Mouse (Mus musculus) neutrophil, adult 5-6 weeks (primary cell): ENCODE data around the gene Sbno2. TPM values are rescaled to one million over a fixed set of nuclear protein-coding genes. Genes with fewer than 3 reads are reported as not detected.

ENCODE experiments used
- ATAC-seq: fragments of 151-379, 151-347 bp; 2 replicates; pipeline ENCODE4 v1.8.0; 2017; ENCODE audit warnings: mild to moderate bottlenecking, moderate TSS enrichment; ENCODE audit not compliant: insufficient number of reproducible peaks, poor library complexity, low FRiP score, severe bottlenecking; ENCODE audit errors: extremely low read depth
- total RNA-seq: library from RNA; stranded (forward); fragments of 200-1000 nt; gene quantifications from 2 replicates; pipeline ENCODE4 v1.2.3, GENCODE M21; 2017

Sbno2 gene
- total RNA-seq: 232 and 238 TPM in 2 replicates

DNA sequence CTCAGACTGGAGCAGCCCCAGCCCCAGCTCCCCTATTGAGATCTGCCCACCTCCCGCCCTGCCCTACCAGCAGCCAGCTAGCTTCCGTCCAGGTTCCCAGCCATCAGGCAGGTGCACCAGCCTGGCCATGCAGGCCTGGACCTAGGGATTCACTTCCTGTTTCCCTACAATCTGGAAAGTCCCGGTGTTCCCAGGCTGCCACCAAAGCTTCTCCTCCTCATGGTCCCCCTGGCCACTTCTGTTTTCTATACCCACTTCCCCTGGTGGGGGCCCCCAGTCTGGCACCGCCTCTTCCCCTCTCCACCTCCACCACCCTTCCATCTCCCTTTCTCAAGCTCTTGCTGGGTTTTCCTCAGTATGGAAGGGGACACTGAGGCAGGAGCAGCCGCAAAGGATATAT, at the start of gene Sbno2:
Gene Sbno2, minus strand, starts transcription at position 112 of the 400 bp plus-strand sequence.
- peak; percentile 41 for ATAC-seq

DNA sequence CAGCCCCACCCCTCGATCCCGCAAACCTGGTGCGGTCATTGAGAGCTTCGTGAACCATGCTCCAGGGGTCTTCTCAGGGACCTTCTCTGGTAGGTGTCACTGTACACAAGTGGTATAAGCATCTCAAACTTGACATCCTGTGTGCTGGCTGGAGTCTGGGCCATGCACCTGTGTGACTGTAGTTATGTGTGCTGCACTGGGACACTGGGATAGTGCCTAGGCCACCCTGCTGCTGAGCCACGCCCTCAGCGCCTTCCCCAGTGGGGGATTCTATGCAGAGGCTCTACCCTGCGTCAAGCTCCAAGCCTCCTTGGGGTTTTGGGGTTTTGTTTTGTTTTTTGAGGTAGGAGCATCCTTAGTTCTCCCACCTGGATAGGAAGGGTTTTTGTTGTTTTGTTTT, 49.0 kb upstream of the Sbno2 start:
- ATAC-seq: no peak

DNA sequence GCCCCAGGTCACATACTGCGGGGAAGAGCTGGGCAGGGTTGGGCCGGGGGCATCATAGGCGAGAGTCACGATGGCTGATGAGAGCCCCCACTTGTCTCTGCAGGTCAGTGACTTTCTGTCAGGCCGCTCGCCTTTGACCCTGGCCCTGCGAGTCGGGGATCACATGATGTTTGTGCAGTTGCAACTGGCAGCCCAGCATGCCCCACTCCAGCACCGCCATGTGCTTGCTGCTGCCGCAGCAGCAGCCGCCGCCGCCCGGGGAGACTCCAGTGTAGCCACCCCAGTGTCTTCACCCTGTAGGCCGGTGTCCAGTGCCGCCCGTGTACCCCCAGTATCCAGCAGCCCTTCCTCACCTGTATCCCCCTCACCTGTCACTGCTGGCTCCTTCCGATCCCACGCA, 48.3 kb upstream of the Sbno2 start:
- no peak for ATAC-seq

DNA sequence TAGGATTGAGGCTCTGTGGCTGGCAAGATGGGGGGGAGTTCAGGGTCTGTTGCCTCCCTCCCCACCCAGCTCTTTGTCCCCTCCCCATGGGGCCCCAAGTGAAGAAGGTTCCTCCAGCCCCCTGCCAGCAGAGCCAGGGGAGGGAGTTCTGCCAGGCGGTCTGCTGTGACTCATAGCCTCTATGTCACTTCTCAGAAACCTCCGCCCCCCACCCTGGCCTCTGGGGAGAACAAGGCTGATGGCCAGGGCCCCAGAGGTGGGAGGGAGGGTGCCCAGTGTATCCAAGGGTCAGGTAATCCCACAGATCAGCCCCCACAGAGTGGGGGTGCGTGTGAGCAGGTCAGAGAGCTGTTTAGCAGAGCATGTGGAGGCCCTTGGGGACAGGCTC, 47.5 kb upstream of the Sbno2 start:
- no peak for ATAC-seq

GRCm38 (mm10) chr10:80152071-80152872, 46.9 kb upstream of the Sbno2 start:
- ATAC-seq: no peak

- ATAC-seq: peak; percentile 13
Observed at GRCm38 (mm10) chr10:80151211-80152034, 46.1 kb upstream of the Sbno2 start.

DNA sequence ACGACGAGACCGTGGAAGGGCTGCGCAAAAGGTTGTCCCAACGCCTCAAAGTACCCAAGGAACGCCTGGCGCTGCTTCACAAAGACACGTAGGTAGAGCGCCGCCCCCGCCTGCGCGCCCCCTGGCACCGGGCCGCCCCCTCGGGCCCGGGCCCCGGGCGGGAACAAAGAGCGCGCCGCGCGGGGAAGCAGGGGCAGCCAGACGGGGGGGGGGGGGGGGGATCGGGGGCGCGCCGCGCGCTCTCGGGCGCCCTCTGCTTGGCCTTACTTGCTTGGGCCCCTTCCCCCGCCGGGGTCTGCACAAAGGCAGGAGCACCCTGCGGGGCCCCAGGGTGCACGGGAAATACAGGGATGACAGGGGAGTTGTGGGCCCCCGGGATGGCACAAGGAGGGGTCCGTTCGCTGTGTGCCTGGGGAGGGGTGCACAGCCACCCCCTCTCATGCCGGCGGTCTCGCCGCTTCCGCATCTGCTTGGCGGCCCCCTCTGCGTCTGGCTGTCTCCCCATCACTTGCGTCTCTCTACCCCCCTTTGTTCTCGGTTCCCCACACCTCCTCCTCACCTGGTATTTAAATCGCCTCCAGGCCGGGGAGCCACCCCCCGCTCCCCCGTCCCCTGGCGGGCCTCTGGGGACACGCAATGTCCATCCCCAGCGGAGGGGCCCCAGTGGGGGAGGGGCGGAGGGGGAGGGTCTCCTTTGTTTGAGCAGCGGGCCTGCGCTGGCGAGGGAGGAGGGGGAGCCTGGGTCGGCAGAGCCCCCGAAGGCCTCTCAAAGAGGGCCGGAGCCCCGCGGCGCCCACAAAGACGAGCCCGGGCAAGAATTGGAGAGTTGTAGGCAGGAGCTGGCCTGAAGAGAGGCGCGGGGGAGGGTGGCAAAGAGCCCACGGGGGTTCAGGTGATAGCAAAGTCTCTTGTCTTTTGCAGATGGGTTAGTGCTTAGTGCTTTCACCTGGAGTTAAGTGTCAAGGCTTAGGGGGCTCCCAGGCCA, 45.1 kb upstream of the Sbno2 start:
- ATAC-seq: no peak

GRCm38 (mm10) chr10:80149291-80150225, 44.2 kb upstream of the Sbno2 start:
- ATAC-seq: peak; percentile 48

- peak; percentile 34 for ATAC-seq
Observed at GRCm38 (mm10) chr10:80148610-80149290, 43.4 kb upstream of the Sbno2 start.

DNA sequence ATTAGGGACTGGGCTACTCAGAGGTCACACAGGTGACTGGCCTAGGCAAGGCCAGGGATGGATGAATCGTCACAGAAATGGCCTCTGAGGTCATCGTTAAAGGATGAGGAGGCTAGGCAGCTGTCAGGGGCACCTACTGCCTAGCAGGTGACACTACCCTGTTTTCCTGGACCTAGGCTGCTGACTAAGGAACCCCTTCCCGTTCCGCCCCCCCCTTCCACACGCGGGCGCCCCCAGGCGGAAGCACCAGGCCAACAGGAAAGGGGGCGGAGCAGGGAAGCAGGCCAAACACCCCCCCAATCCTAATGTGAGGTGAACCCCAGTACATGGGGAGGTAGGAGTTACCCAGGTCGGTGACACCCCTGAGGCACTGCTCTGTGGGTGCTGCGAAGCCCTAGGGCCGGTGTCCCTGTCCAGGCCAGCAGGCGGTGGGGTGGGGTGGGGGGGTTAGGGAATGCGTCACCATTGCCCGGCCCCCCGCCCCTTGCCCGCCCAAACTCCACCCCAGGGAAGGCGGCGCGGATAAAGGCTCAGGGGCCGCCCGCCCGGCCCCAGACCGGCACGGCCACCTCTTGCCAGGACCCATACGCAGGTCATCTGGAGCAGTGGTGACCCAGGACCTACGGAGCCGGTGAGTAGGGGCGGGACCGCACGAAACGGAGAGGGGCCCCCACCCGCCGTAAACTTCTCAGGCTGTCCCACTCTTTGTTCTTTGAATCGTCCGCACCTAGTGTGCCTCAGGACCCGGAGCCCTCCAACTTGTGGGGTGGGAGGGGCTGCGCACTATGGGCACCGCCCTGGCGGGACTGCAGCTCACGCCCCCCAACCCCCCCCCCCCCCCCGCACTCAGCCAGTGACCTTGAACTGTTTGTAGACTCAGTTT, 42.6 kb upstream of the Sbno2 start, which contains the start of gene Midn:
Gene Midn, plus strand, starts transcription at position 554 of the 883 bp plus-strand sequence.
- peak; percentile 17 for ATAC-seq

- ATAC-seq: no peak
Observed at GRCm38 (mm10) chr10:80147146-80147718, 41.9 kb upstream of the Sbno2 start.

DNA sequence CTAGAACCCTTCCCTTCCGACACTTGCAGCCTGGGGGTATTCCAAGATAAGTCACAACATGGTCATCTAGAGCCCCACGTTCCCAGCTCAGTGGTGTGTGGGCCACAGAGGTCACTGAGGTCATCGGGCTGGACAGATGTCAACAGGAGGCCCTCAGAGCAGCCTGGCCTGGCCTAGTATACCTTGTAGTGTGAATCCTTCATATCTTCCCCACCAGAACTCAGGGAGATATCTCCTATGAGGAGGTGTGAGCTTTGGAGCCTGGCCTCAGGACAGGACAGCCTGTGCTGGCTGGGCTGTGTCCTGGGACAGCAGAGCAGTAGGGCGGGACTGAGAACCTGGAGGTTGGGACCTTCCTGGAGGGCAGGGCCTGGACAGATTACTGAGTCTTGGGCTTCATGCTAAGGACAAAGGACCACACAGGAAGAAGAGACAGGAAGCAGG, 41.2 kb upstream of the Sbno2 start:
- ATAC-seq: no peak

- no peak for ATAC-seq
Observed at GRCm38 (mm10) chr10:80145896-80146295, 40.5 kb upstream of the Sbno2 start.

DNA sequence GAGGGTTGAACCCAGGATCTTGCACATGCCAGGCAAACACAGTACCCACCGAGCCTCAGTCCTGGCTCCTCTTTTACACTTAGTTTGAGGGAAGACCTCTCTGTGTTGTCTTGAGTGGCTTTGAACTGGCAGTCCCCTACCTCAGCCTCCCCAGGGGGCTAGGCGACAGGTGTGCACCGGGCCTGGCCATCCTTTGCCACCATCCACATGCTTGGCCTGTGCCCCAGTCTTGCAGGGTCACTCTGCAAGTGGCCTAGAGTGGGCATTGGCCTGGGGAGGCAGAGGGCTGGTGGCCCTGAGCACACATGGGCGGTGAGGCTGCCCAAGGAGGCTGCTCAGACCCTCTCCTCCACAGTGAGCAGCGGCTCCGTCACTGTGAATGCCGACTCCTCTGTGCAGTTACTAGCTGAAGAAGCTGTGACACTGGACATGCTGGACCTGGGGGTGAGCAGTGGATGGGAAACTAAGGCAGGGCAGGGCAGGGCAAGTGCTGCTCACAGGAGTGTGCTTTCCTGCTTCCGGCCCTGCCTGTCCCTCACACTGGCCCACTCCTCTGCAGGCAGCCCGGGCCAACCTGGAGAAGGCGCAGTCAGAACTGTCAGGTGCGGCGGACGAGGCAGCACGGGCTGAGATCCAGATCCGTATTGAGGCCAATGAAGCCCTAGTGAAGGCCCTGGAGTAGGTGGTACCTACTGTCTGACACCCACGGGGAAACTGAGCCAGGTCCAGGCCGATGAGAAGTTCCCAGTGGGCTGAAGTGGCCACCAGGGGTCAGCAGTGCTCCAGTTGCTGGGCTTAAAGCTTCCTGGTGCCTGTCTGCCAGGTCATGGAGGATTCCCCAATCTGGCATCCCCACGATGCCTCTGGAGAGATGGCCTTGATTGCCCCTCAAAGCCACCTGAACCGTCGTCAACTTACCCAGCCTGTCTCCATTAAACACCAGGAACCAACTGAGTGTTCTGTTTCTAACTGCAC, 39.8 kb upstream of the Sbno2 start:
- ATAC-seq: no peak

- ATAC-seq: no peak
Observed at GRCm38 (mm10) chr10:80144159-80144558, 38.8 kb upstream of the Sbno2 start.
